Mouse (Mus musculus): ENCODE data around the gene Olfr427.
"Not testable (repeated sequence)": the region's sequence is repeated elsewhere in the genome, so short reads cannot be mapped to it uniquely, and the experiment has no call there.

Olfr427 gene

DNA sequence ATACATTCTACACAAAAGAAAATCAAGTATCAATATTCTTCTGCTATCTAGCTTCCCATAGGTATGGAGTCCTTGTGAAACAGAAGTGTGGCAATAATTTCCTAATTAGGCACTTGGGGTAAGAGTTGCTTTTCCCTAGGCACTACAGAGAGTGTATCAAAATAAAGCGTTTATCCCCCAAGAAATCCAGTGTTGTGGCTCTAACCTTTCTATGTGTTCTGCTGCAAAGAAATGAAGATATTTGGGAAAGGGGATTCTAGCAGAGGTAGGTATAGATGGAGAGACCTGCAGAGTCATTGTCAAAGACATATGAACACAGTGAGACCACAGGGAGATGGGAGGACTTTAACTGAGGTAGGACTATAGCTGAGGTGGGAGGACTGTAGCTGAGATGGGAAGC is at the start of gene Olfr427:
TSS of gene Olfr427 (plus strand) at position 301 of the 400 bp plus-strand sequence.
- no peak for DNase-seq

DNA sequence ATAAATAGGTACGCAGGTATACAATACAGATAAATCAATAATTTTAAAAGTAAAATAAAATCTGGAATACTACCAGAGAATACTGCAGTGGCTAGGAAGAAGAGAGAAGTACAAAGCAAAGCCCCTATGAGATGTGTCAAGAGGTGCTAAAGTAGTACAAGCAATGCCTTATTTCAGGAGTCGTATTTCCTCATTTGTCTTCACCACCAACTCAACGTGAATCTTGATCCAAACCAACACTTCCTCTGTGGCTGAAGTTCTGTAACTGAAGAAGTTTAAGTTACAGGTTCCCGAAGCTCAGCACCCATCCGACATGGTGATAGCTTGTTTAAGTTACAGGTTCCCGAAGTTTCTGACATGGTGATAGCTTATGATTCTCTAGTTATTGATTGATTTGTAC is 48.5 kb upstream of the Olfr427 start:
- DNase-seq, result not testable (repeated sequence)

DNA sequence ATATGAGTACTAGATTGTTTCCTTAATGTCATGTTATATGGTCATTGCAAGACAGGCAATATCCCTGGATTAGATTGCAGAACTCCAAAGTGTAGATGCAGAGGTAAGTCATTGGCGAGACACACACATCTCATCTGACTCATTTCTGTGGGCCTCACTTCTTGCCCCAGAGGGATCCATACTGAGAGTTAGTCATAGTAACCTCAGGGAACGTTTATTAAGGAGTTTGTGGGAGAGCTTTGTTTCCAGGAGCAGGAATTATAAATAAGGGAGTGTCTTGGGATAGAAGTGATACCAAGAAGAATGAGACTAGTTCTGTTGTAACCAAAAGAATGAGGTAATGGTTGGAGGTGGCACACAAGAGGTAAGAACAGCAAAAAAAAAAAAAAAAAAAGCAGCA is 47.8 kb upstream of the Olfr427 start, which contains the start of gene Olfr432:
TSS of gene Olfr432 (plus strand) at position 313 of the 400 bp plus-strand sequence.
- no peak for DNase-seq

DNA sequence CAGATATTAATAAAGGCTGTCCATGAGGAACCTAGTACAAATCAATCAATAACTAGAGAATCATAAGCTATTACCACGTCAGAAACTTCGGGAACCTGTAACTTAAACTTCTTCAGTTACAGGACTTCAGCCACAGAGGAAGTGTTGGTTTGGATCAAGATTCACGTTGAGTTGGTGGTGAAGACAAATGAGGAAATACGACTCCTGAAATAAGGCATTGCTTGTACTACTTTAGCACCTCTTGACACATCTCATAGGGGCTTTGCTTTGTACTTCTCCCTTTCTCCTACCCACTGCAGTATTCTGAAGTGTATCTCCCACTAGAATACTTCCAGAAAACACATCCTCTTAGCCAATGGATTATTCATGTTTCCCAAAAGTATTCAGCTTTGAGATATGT is 47.3 kb upstream of the Olfr427 start:
- DNase-seq, result not testable (repeated sequence)

DNA sequence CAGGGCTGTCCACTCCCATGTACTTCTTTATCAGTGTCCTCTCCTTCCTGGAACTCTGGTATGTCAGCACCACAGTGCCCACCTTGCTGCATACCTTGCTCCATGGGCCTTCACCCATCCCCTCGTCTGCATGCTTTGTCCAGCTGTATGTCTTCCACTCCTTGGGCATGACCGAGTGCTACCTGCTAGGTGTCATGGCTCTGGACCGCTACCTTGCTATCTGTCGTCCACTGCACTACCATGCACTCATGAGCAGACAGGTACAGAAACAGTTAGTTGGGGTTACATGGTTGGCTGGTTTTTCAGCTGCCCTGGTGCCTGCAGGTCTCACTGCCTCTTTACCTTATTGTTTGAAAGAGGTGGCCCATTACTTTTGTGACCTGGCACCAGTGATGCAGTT is 46.2 kb upstream of the Olfr427 start:
- no peak for DNase-seq

DNA sequence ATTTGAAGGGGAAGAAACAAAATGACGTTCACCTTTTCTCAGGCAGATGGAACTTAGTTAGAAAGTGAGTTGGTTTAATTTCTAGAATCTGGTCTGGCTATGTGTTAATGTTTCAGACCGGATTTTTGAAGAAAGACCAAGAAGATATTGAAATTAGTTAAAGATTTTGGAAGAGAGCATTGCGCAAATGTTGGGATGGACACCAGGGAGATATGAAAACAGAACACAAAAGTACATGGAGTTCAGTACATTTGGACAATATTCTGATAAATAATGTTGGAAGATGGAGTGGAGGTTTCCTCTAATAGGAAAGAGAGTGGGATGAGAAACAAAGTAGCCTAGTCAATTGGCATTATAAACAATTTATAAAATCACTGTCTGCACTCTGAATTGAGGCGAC is 45.2 kb upstream of the Olfr427 start:
- DNase-seq, result no peak

DNA sequence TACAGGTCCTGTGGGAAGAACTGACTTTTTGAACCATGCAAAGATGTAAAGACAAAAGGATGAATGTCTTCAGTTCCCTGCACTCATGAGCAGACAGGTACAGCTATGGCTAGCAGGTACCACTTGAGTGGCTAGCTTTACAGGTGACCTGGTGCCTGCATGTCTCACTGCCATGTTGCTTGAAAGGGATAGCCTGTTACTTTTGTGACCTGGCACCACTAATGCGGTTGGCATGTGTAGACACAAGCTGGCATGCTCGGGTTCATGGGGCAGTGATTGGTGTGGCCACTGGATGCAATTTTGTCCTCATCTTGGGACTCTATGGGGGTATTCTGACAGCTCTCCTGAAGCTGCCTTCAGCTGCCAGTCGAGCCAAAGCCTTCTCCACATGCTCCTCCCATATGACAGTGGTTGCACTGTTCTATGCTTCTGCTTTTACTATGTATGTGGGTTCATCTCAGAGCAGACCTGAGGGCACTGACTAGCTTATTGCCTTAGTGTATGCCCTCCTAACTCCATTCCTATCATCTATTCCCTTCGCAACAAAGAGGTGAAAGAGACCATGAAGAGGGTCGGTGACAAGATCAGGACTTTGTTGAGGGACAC is 44.7 kb upstream of the Olfr427 start:
- DNase-seq, result no peak

DNA sequence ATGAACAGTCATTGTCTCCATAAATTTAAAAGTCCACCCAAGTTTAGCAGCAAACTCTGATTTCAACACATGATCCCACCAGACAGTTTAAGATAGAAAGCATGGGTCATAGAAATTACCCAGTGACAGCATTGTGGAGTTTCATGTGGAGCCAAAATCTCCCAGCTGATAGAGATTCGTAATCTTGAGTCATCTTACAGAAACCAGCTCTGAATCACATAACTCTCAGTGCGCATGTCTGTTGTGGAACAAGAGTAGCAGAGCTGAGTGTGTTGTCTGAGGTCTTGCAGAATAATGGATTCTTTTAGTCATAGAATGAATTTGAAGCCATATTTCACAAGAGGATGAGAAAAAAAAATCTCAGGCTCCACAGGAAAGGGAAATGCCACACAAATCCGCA is 43.7 kb upstream of the Olfr427 start:
- no peak for DNase-seq

DNA sequence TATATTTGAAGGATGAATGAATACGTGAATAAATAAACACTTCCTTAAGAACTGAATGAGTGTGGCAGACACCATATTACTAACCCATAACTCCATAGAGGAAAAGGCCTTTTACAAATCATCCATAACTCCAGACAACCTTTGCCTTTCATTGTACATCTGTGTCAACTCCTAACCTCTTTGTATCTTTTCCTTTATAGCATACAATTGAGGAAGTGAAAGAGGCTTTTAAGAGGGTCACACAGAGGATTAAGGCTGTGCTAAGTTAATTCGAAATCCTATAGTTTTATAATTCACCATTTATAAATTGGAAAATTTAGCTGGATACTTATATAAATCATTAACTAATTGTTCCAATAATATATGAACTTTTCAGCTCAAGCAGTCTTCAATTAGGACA is 41.4 kb upstream of the Olfr427 start:
- no peak for DNase-seq

DNA sequence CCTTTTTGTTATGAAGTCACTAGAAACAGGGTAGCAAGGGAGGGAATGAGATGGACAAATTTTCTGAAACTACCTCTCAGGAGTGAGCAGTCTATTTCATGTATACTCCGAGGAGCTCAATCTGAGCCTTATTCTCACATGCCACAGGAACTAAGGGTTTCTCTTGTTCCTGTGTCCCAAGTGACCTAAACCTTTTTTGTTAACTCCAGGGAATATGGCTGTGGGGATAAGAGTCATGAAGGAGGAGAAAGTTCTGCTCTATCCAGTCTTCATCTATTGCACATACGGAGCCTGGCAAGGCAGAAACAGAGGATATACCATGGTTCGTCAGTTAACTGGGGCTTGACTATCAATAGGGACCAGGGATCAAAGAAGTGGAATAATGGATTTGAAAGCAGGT is 30.4 kb upstream of the Olfr427 start, which contains the start of gene Olfr430:
TSS of gene Olfr430 (plus strand) at position 301 of the 400 bp plus-strand sequence.
- DNase-seq, result no peak

DNA sequence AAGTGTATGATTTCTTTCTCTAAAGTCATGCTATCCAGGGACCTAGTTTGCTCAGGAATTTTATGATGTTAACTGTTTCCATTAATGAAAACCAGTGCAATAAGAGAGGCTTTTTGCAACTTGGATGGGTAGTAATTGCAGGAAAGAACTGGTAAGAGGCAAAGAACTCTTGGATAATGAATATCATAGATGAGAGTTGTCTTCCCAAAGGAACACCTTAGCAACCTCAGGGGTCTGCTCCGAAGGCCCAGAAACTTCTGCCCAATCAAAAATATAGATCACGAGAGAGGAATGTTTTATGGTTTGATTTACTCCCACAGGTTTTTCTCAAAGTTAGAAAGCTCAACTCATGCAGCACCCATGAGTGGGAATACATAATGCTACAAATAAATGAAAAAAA is 12.7 kb upstream of the Olfr427 start, which contains the start of gene Olfr429:
TSS of gene Olfr429 (plus strand) at position 301 of the 400 bp plus-strand sequence.
- DNase-seq, result no peak

DNA sequence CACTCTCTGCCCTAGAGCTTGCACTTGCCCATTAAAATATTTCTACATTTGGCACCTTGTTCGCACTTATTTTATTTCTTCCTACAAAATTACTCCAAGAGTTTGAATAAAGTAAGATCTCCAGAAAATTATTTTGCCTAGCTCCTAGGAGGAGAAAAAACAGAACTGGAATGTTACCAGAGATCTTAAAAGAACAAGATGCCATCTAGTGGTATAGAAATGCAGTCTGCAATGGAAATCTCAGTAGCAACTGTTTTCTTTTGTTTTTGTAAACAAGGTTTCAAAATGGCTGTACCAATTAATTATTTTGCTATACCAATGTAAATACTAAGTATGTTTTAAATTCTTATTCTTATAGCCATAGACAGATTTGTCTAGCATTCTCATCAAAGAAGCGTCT is 7.0 kb downstream of the Olfr427 start:
- DNase-seq, result peak; percentile 8

DNA sequence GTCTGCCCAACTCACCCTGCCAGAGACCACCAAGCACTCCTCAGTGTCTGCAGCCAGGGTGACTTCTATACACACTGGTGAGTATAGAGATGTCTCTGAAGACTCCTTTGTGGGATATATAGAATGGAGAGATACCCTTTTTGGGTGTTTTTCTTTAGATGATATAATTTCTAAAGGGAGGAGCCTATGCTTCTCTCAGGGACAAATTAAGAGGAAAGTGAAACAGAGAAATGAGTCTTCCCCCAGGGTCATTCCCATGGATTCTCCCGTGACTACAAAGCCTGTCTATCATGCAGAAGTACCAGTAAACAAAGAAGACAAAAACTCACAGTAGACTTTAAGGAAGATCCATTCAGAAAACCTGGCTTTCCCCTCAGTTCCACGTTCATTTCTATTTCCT is 24.4 kb downstream of the Olfr427 start, which contains the start of gene Olfr231:
TSS of gene Olfr231 (minus strand) at position 101 of the 400 bp plus-strand sequence.
- no peak for DNase-seq

DNA sequence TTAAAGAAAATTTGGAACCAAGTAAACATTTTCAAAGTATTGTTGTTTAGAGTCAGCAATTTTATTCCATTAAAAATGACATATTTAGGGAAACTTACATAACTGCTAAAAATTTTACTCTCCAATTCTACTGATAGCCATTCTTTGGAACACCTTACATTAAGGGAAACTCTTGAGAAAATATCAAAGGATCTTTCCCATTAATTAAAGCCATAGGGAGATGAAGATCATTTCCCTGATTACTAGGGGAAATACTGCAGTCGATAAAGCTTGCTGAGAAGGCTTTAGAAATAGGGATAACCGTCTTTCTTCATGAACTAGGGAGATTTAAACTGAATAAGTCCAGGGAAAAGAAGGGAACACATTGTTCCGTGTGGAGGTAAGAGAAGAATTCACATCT is 34.5 kb downstream of the Olfr427 start, which contains the start of gene Olfr424:
TSS of gene Olfr424 (plus strand) at position 301 of the 400 bp plus-strand sequence.
- no peak for DNase-seq

DNA sequence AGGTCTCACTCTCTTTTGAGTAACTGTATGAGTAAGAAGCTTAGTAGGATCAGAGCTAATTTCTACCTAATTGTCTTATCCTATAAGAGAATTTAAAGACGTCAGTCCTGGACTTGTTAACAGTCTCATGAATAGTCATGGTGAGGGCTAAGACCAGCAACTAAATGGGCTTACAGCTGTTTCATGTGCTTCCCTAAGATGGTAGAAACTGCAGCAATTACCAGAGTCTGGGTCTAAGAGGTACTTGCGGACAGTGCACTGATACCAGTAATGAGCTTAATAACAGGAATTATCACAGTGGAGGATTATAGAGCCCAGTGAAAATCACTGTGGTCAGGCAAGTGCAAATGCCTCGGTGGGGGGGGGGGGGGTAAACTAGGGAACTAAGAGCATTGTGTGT is 35.3 kb downstream of the Olfr427 start:
- peak; percentile 79 for DNase-seq

DNA sequence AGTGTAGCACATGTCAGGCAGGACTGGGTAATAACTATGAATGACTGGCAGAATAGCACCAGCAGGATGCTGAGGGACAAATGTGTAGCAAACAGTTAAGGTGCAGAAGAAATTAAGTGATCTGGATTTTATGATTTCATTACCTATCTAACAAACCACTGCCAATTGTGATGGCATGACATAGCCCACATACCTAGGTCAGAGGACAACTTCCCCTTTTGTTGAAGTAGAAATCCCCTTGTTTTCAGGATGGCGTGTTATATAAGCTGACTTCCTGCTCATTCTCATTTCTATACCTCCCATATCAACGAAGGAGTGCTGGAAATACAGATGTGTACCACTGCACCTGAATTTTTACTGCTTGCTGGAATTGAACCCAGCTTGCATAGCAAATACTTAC is 44.7 kb downstream of the Olfr427 start:
- DNase-seq, result no peak

DNA sequence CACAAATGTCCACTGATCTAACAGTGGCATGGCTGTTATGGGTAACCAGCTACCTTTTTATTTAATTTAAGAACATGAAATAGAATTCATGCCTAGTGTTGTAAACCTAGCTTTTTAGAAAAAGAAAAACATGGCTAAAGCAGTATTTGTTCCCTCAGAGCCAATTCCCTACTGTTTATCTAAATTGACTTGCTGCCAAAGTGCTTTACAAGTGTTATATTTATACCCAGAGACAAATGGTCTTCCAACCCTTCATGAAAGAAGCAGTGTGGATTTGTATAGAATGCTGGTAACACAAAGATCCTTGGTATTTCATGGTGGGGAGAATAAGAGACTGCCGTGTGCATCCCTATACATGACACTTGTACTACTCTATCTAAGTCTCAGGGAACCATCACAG is 50.0 kb downstream of the Olfr427 start:
- no peak for DNase-seq

DNA sequence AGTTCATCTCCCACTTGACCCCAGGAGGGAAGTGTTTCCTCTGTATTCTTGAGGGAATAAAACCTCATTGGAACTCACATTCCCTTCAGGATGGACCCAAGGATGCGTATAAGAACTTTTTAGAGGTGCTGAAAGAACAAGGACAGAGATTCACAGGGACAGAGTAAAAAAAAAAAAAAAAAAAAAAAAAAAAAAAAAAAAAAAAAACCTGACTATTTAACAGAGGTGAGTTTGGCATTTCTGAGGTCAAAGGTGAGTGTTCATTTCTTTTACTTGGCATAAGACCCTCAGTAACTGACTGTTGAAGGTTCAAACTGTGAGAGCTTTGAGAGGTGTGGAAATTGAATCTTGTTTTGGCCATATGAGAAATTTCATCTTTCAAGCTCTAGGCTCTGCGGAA is 52.6 kb downstream of the Olfr427 start:
- no peak for DNase-seq
